Mouse (Mus musculus) gastrocnemius, adult 18-20 months (tissue): ENCODE results near the gene Angptl7. TPM values are rescaled to one million over a fixed set of nuclear protein-coding genes. Genes with fewer than 3 reads are reported as not detected.
A peak's percentile ranks its signal among the peaks of the same experiment; 100 is the strongest.

Experiments used
- DNase-seq: peaks from one replicate; pipeline ENCODE4 v3.0.0; 2021; ENCODE audit warnings: low spot score
- total RNA-seq, 2 experiments: library from RNA; stranded (reverse); gene quantifications; 2 replicates each; pipeline ENCODE4 v1.2.3; 2021

Gene Angptl7
- total RNA-seq, 2 experiments from 2014 or later, result 9.3 to 24.6 TPM

DNA sequence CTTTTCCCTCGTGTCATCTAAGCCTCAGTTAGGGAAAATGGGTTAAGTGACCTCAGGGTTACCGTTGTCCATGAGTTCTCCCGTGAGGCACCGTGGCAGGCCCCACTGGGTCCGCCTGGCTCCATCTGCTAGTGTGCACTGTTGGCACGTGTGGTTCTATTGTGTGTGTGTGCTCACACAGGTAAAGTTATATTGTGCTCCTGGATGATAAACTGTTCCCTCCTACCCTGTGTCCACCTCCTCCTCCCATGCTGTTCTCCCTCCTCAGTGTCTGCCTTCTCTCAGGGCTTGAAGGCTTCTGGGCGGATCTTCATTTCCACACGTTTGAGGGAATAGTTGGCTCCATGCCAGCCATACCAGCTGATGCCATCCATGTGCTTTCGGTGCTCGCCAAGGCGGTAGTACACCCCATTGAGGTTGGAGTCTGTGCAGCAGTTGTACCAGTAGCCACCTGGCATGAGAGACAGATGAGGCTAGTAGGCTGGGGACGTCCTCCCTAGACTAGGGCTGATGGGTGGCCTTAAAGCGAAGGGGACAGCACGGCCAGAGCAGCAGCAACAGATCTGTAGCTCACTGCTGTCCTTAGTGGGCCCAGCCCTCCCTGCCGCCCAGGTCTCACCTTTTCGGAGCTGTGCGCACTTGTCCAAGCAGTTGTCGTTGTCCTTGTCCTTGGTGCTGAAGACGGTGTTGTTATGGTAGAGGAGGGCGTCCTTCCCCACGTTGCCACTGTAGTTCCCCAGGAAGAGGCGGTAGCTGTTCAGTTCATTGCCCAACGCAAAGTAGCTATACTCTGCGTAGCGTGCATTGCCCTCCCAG, 4.2 kb downstream of the Angptl7 start:
- no peak for DNase-seq

GRCm38 (mm10) chr4:148495160-148495559, 5.1 kb downstream of the Angptl7 start:
- DNase-seq, result no peak

DNA sequence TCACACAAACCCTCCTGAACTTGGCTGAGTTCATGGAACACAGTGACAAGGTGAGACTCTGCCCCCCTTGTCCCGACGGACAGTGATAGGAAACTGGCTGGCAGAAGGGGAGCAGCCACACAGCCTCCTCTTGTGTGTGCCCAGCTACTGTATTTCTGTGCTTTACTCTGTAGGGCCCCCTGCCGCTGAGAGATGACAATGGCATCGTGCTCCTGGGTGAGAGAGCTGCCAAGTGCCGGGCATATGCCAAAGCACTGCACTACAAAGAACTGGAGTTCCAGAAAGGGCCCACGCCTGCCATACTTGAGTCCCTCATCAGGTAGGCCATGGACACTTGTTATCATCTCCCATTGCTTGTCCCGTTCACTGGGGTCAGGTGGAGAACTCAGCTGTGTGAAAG, 8.8 kb downstream of the Angptl7 start:
- no peak for DNase-seq

DNA sequence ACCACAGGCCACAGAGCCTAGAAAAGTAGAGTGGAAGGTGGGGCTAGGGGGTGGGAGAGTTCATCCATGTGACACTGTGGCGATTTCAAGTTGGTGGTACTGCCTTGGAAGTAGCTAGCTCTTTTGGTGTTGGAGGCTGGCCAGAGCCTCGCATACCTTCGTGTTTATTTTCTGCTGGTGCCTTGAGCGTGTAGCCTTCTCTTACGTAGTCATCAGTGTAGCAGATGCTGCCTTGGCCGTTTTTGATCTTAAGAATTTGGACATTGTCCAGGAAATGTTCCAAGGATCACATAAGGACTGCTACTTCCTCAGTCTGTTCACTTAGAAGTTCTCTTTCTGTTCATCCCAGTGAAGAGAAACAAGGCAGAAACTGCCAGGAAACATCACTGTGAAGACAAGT, 9.8 kb downstream of the Angptl7 start:
- no peak for DNase-seq

- no peak for DNase-seq
These were observed 12.4 kb downstream of the Angptl7 start for GRCm38 (mm10) chr4:148487841-148488240.

GRCm38 (mm10) chr4:148484511-148484910, 15.7 kb downstream of the Angptl7 start:
- DNase-seq, result no peak

GRCm38 (mm10) chr4:148481557-148482168, 18.6 kb downstream of the Angptl7 start:
- DNase-seq, result no peak

GRCm38 (mm10) chr4:148480245-148480644, 20.0 kb downstream of the Angptl7 start:
- no peak for DNase-seq

- no peak for DNase-seq
These were observed 26.8 kb downstream of the Angptl7 start for GRCm38 (mm10) chr4:148473496-148473895.

DNA sequence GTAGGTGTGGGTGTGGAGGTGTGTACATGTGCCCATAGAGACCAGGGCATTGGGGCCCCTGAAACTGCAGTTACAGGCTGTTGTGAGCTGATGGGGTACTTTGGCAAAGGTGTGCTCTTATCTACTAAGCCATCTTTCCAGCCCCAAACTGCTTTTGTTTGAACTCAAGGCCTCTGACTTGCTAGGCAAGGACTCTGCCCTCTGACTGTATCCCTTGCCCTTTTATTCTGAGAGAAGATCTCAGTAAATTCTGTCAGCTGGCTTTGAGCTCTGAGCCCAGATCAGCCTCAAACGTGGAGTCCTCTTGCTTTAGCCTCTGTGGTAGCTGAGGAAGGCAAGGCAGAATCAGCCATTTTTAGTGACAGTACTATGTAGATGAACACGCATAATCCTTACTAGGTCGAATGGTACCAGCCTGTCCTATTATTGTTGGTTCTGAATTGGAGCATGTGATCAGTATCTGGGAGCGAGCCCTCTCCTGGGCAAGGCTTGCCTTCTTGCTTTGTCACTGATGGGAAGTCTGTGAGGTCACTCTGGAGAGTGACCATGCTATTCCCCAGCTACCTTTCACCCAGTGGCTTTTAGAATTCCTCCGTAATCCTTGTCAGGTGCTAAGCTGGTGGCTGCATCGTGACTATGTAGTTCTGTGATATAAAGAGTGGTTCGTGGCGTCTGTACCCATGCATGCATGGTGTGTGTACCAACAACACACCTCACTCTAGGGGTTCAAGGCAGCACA, 27.7 kb downstream of the Angptl7 start:
- DNase-seq, result no peak

DNA sequence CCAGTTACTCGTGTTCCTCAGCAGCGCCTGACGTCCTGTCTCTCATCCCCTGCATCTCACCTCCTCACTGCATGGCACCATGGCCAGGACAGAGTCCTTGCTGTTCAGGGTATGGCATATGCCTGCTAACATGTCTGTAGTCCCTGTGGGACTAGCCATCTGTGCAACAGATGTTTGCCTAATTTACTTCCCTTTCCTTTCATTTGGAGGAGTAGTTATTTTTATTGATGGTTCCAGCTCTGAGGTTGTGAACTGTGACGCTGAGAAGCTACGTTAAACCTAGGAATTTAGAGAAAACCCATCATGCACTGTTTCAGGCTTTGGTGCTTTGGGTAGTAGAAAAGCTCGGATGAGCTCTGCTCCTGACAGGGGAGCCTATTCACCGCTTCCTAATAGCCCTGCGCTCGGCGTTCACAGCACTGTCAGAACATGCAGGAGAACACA, 28.9 kb downstream of the Angptl7 start:
- DNase-seq, result no peak

DNA sequence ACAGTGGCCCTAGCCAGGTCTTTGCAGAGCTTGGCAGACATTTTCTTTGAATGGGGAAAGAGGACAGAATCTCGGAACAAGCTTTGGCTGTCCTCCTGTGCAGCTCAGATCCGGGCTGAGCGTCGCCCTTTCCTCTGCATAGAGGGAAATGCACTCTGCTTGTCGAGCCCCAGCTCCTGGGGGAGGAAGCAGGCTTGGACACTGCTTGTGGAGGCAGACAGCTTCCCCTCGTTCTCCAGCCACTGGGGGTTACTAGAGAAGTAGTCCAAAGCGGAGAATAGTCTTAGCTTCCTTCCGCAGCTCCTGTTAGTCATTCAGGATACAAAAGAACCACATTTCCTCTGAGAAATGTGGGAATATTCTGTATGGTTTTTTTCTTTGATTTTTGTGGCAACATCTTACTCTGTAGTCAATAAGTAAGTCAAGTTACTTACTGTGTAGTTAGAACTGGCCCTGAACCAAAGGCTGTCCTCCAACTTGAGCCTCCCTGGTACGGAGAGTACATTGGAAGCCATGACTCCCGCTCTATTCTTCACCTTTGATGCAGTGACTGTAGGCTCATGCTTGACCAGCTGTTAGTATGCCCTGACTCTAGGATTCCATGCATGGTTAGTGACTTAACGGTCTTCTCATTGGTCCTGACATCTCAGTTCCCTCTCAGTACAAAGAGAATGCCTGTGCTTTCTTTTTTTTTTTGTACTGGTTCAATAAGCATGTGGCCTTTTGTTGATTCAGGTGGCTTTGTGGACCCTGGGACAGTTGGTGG, 30.6 kb downstream of the Angptl7 start:
- DNase-seq, result no peak

DNA sequence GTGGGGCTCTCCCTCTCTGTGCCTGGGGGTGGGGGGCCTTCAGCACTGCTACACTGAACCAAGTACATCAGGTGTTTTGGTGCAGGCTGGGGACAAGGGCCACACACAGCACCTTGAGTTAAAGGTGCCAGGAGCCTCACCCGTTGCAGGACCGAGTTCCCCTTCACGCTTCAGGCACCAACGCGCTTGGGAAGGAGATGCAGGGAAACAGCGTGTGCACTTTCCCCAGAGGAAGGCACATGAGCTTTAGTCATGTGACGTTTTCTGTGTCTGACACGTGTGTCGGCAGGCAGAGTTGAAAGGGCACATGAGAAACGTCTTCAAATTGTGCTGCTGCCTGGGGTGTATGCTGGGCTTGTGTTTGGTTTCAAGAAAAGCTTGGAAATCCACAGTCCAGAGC, 31.9 kb downstream of the Angptl7 start:
- DNase-seq, result no peak

- DNase-seq, result no peak
These were observed 33.7 kb downstream of the Angptl7 start for GRCm38 (mm10) chr4:148466511-148467079.

DNA sequence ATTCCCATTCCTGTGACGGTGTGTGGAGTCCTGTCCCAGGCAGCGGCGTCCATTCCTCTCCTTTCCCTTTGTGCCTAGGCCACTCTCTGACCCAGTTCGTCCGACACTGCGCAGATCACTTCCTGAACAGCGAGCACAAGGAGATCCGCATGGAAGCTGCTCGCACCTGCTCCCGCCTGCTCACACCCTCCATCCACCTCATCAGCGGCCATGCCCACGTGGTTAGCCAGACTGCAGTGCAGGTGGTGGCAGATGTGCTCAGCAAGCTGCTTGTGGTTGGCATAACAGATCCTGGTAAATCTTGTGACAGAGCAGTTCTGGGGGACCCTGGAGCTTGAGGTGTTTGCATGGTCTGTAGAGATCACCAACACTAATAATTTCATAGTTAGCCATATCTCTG, 35.4 kb downstream of the Angptl7 start:
- no peak for DNase-seq

GRCm38 (mm10) chr4:148464301-148464700, 36.0 kb downstream of the Angptl7 start:
- no peak for DNase-seq

DNA sequence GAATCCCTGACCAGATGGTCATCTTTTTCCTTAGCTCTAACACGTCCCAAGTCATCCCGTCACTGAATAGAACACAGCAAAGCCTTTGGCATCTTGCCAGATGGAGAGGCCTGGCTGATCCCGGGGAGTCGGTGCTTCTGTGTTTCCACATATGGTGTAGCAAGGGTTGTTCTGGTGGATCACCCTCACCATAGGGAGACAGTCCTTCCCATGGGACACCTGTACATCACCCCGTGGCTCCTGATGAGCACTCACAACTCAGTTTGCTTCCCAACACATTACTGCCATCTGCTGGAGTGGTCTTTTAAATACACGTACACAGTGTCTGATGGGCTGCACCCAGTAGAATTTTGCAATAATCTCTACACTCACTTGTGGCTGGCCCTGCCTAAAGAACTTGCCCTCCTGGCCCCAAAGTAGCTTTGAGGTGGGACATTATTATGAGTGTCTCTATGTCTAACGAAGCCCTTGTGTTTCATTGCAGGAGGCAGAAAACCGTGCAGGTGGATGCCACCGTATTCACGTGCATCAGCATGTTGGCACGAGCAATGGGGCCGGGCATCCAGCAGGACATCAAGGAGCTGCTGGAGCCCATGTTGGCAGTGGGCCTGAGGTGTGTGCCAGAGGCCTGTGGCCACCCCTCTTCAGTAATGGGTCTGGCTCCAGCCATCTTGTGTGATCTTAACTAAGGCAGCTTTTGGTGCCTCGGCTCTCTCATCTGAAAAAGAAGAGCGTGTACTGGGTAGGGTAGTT, 36.9 kb downstream of the Angptl7 start:
- peak; percentile 36 for DNase-seq

GRCm38 (mm10) chr4:148462717-148463116, 37.5 kb downstream of the Angptl7 start:
- no peak for DNase-seq

DNA sequence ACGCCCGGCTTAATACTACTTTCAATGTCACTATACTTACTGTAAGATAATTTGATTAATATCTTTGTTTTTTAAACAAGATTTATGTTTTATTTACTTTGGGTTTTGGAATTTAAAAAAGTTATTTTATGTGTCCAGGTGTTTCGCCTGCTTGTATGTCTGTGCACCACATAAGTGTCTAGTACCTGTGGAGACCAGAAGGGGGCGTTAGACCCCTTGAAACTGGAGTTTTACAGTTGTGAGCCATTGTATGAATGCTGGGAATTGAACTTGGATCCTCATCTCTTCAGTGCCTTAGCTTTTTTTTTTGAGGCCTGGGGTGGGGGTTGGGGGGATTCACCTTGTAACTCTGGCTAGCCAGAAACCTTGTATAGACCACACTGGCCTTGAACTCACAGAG, 38.5 kb downstream of the Angptl7 start:
- no peak for DNase-seq

- DNase-seq, result no peak
These were observed 39.5 kb downstream of the Angptl7 start for GRCm38 (mm10) chr4:148460656-148461284.
